Mouse (Mus musculus): ENCODE results near the gene Zfyve1. TPM values are rescaled to one million over a fixed set of nuclear protein-coding genes. Genes with fewer than 3 reads are reported as not detected.

Gene Zfyve1
- polyA plus RNA-seq, 1 experiment from 2014 or later: 16.2 TPM

DNA sequence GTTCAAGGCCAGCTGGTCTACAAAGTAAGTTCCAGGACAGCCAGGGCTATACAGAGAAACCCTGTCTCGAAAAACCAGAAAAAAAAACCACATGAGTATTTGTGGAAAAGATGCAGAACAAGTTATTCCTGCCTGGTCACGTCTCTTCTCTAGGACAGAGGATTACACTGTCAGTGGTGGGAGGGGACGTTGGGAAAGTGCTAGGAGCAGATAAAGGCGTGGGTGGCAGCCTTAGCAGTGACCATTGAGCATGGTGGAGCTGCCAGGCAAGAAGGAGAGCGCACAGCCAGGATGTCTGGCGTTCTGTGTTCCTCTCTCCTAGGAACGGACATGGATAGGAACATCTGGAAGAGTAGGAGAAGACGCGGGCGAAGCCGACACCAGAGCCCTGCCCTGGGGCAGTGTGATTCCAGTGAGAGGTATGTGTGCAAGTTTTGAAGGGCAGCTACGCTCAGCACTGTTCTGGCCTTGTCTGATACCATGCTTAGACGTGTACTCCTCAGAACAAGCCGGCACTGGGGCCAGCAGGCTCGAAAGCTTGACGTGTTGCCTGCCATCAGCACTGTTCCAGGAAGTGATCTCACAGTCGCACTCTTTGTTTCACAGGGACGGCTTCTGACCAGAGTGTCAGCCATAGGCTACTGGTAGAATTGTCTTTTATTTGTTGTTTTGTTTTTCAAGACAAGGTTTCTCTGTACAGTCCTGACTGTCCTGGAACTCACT is 71.0 kb downstream of the Zfyve1 start:
- no peaks in the 10 kb centered on the region for H3K36me3 ChIP-seq (ENCODE audit: control insufficient read depth, insufficient read depth, low read length)
- 79% methylated on average over 18 of the region's 18 CpGs for WGBS
- H3K27ac ChIP-seq (replicated peaks; ENCODE audit: low read depth, low read length): no peak overlapping the region
- DNase-seq (ENCODE audit: low spot score): no peak
- no peak for ATAC-seq (ENCODE audit: insufficient number of reproducible peaks, low FRiP score, low TSS enrichment, low read depth)
- no peaks in the 10 kb centered on the region for H3K27me3 ChIP-seq (ENCODE audit: control insufficient read depth, insufficient read depth, low read length)
- no peak overlapping the region for H3K4me3 ChIP-seq (ENCODE audit: low read depth, low read length)
- H3K4me2 ChIP-seq (ENCODE audit: low read depth, severe bottlenecking): no peak overlapping the region
- no peaks in the 10 kb centered on the region for H3K9me3 ChIP-seq (ENCODE audit: control insufficient read depth, low read length)
- H3K4me1 ChIP-seq (ENCODE audit: control insufficient read depth, insufficient read depth, low read length): no peaks in the 10 kb centered on the region
- no peak overlapping the region for H3K9ac ChIP-seq (ENCODE audit: low read length)

DNA sequence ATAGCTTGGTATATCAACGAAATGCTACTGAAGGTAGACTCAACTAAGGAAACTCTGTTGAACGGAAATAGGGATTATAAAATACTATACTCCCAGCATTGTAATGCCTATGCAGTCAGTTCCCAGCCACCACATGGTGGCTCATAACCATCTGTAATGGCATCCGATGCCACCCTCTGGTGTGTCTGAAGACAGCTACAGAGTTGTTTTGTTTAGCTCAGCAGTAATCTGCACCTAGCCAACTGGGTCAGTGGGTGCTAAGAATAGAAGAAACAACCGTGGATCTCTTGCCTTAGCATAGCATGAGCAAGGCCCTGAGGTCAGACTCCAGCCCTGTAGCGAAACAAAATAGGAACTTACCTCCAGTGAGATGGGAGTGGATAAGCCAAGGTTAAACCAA is 72.7 kb downstream of the Zfyve1 start:
- Histone ChIP-seq H3K9ac (ENCODE audit: low read length) (no peak overlapping the region), H3K4me1 (ENCODE audit: control insufficient read depth, insufficient read depth, low read length) (no peaks in the 10 kb centered on the region), H3K27me3 (ENCODE audit: control insufficient read depth, insufficient read depth, low read length) (no peaks in the 10 kb centered on the region), H3K9me3 (ENCODE audit: control insufficient read depth, low read length) (no peaks in the 10 kb centered on the region), H3K4me2 (ENCODE audit: low read depth, severe bottlenecking) (no peak overlapping the region), H3K4me3 (ENCODE audit: low read depth, low read length) (no peak overlapping the region), H3K36me3 (ENCODE audit: control insufficient read depth, insufficient read depth, low read length) (no peaks in the 10 kb centered on the region), H3K27ac (replicated peaks; ENCODE audit: low read depth, low read length) (no peak overlapping the region)
- DNase-seq (ENCODE audit: low spot score) (no peak), ATAC-seq (ENCODE audit: insufficient number of reproducible peaks, low FRiP score, low TSS enrichment, low read depth) (no peak)
- 86% methylated on average over 5 of the region's 5 CpGs for WGBS

DNA sequence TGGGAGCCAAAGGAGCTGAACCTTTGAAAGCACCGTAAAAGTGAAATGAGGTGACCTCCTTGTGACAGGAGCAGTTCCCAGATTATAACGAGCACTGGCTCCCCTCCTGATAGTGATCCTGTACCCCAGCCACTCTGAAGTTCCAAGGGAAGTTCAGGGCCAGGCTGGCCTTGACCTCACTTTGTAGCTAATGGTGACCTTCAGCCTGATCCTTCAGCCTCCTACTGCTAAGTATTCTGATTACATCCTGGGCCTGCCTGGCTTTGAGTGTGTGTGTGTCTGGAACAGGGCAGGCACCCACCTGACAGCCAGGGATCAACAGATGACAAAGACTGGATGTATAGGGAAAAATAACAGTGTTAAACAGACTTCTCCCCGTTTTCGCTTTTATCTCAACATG is 73.1 kb downstream of the Zfyve1 start:
- 55% methylated on average over 4 of the region's 4 CpGs for WGBS
- Histone ChIP-seq H3K9ac (ENCODE audit: low read length) (no peak overlapping the region), H3K4me2 (ENCODE audit: low read depth, severe bottlenecking) (no peak overlapping the region), H3K4me3 (ENCODE audit: low read depth, low read length) (no peak overlapping the region), H3K9me3 (ENCODE audit: control insufficient read depth, low read length) (no peaks in the 10 kb centered on the region), H3K36me3 (ENCODE audit: control insufficient read depth, insufficient read depth, low read length) (no peaks in the 10 kb centered on the region), H3K27ac (replicated peaks; ENCODE audit: low read depth, low read length) (no peak overlapping the region), H3K4me1 (ENCODE audit: control insufficient read depth, insufficient read depth, low read length) (no peaks in the 10 kb centered on the region), H3K27me3 (ENCODE audit: control insufficient read depth, insufficient read depth, low read length) (no peaks in the 10 kb centered on the region)
- DNase-seq (ENCODE audit: low spot score) (no peak), ATAC-seq (ENCODE audit: insufficient number of reproducible peaks, low FRiP score, low TSS enrichment, low read depth) (no peak)

DNA sequence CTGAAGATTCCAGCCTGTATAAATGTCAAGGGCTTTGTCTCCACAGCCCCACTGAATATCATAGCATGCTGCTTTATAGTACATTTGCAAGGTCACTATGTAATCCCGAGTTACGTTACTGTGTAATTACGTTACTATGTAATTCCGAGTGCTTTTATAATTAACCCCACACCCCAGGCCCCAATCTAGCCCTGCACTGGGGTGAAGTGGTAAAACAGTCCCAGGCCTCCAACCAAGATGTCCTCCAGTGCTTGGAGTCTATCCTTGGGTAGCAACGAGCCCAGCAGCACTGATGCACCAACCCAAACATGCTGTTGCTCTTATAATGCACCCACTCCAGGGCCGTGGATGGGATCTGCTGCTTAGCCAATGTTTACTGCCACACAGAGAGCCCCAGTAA is 74.0 kb downstream of the Zfyve1 start:
- ATAC-seq (ENCODE audit: insufficient number of reproducible peaks, low FRiP score, low TSS enrichment, low read depth) (no peak), DNase-seq (ENCODE audit: low spot score) (no peak)
- H3K4me1 ChIP-seq (ENCODE audit: control insufficient read depth, insufficient read depth, low read length): no peaks in the 10 kb centered on the region
- H3K36me3 ChIP-seq (ENCODE audit: control insufficient read depth, insufficient read depth, low read length): no peaks in the 10 kb centered on the region
- no peaks in the 10 kb centered on the region for H3K9me3 ChIP-seq (ENCODE audit: control insufficient read depth, low read length)
- no peaks in the 10 kb centered on the region for H3K27me3 ChIP-seq (ENCODE audit: control insufficient read depth, insufficient read depth, low read length)
- 79% methylated on average over 6 of the region's 6 CpGs for WGBS
- no peak overlapping the region for H3K9ac ChIP-seq (ENCODE audit: low read length)
- H3K27ac ChIP-seq (replicated peaks; ENCODE audit: low read depth, low read length): no peak overlapping the region
- no peak overlapping the region for H3K4me3 ChIP-seq (ENCODE audit: low read depth, low read length)
- no peak overlapping the region for H3K4me2 ChIP-seq (ENCODE audit: low read depth, severe bottlenecking)

DNA sequence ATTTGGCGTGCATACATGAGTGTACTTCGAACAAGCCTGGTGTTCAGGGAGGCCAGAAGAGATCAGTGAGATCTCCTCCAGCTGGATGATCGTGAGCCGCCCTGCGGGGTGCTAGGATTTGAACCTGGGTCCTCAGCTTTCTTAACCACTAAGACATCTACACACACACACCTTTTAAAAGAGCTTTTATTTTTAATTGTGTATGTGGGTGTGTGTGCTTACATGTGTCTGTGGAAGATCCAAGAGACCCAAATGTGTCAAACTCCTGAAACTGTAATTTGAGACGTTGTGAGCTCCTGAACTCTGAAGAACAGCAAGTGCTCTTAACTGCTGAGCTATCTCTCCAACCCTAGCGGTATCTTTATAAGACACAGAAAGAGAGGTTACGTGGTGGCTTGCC is 75.9 kb downstream of the Zfyve1 start:
- DNase-seq (ENCODE audit: low spot score) (no peak), ATAC-seq (ENCODE audit: insufficient number of reproducible peaks, low FRiP score, low TSS enrichment, low read depth) (no peak)
- H3K9ac ChIP-seq (ENCODE audit: low read length): no peak overlapping the region

DNA sequence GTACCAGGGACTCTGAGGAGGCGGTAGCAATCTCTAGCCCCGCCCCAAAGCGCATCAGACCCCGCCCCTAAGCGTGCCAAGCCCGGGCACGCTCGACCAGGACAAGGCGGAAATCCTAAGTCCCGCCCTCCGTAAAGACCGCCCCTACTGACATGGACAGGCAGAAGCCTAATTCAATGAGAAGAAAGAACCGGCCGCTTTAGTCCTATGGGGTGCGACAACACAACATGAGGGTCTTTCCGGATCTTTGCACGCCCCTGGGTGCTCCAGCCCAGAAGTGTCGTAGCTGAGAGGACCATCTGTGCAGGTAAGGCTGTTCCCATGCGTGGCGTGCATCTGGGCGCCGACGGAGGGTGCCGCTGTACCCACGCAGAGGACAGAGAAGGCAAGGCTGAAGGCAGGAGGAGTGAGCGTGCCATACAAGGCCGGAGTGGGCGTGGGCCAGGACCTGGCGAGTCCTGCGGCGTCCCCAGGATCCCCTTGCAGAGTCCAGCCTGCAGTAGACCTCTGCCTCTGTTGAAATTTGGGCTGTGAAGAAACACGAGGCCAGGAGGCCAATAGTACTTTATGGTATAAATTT is 76.6 kb downstream of the Zfyve1 start, which contains the start of gene Dcaf4:
Gene Dcaf4 (plus strand): TSS at position 156 of the 580 bp plus-strand sequence.
- Histone ChIP-seq H3K27ac (replicated peaks; ENCODE audit: low read depth, low read length) (no peak within 1 kb of the TSS), H3K9ac (ENCODE audit: low read length) (peak within 1 kb of the TSS; percentile 65), H3K4me3 (ENCODE audit: low read depth, low read length) (peak within 1 kb of the TSS; percentile 67), H3K4me2 (ENCODE audit: low read depth, severe bottlenecking) (peak within 1 kb of the TSS; percentile 68), H3K9me3 (ENCODE audit: control insufficient read depth, low read length) (no peaks in the 10 kb centered on the region), H3K4me1 (ENCODE audit: control insufficient read depth, insufficient read depth, low read length) (no peaks in the 10 kb centered on the region), H3K27me3 (ENCODE audit: control insufficient read depth, insufficient read depth, low read length) (no peaks in the 10 kb centered on the region), H3K36me3 (ENCODE audit: control insufficient read depth, insufficient read depth, low read length) (no peaks in the 10 kb centered on the region)
- DNase-seq (ENCODE audit: low spot score): peak; percentile 96
- under 1% methylated on average over 32 of the region's 32 CpGs for WGBS
- peak; percentile 98 for ATAC-seq (ENCODE audit: insufficient number of reproducible peaks, low FRiP score, low TSS enrichment, low read depth)

More for the DNA sequence above, 75.9 kb downstream of the Zfyve1 start:
- peak overlapping the region; percentile 67 for H3K4me3 ChIP-seq (ENCODE audit: low read depth, low read length)
- H3K27ac ChIP-seq (replicated peaks; ENCODE audit: low read depth, low read length): no peak overlapping the region
- no peaks in the 10 kb centered on the region for H3K36me3 ChIP-seq (ENCODE audit: control insufficient read depth, insufficient read depth, low read length)
- H3K9me3 ChIP-seq (ENCODE audit: control insufficient read depth, low read length): no peaks in the 10 kb centered on the region
- peak overlapping the region; percentile 68; the same call in 1 of the 2 replicates for H3K4me2 ChIP-seq (ENCODE audit: low read depth, severe bottlenecking)
- WGBS: 49% methylated on average over 8 of the region's 8 CpGs
- H3K4me1 ChIP-seq (ENCODE audit: control insufficient read depth, insufficient read depth, low read length): no peaks in the 10 kb centered on the region
- H3K27me3 ChIP-seq (ENCODE audit: control insufficient read depth, insufficient read depth, low read length): no peaks in the 10 kb centered on the region

DNA sequence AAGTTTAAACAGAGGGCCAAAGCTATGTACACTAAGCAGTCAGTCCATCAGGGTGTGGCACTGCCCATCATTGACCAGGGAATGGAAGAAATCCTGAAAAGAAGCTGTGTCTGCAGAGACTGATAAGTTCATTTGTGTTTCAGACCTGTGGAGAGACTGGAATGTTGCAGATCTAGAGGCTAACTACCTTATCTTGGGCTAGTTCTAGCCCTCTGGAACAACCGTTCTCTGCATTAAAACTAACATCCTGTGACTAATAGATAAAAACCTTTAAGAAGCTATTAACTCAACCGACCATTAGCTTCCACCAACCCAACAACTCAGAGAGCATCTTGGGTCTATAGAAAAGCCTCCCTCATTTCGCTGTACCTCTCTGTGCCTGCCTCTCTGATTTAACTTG is 79.4 kb downstream of the Zfyve1 start:
- Histone ChIP-seq H3K9ac (ENCODE audit: low read length) (no peak overlapping the region), H3K4me3 (ENCODE audit: low read depth, low read length) (no peak overlapping the region), H3K36me3 (ENCODE audit: control insufficient read depth, insufficient read depth, low read length) (no peaks in the 10 kb centered on the region), H3K4me2 (ENCODE audit: low read depth, severe bottlenecking) (no peak overlapping the region), H3K27me3 (ENCODE audit: control insufficient read depth, insufficient read depth, low read length) (no peaks in the 10 kb centered on the region), H3K9me3 (ENCODE audit: control insufficient read depth, low read length) (no peaks in the 10 kb centered on the region), H3K4me1 (ENCODE audit: control insufficient read depth, insufficient read depth, low read length) (0 out of 2 replicates have a peak, but pooled peaks cover 2% of the 10 kb centered on the region), H3K27ac (replicated peaks; ENCODE audit: low read depth, low read length) (no peak overlapping the region)
- 85% methylated on average over 3 of the region's 3 CpGs for WGBS
- ATAC-seq (ENCODE audit: insufficient number of reproducible peaks, low FRiP score, low TSS enrichment, low read depth) (no peak), DNase-seq (ENCODE audit: low spot score) (no peak)

DNA sequence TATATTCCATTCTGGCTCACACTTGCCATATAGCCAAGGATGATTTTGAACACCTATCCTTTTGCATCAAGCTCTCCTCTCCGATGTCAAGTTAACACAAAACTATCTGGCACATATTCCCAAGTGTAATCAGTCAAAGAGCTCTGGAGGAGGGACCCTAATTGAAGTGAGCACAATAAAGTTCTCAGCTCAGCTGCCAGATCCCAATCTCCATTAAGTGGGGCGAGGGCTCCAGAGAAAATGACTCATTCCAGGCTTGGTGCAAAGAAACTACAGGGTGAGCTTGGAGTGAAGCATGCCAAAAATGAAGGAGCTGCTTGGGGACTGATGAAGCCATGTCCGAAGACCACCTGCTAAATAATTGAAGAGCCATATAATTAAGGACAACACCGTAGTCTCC is 82.8 kb downstream of the Zfyve1 start:
- H3K9ac ChIP-seq (ENCODE audit: low read length): no peak overlapping the region
- H3K9me3 ChIP-seq (ENCODE audit: control insufficient read depth, low read length): no peaks in the 10 kb centered on the region
- no peak overlapping the region for H3K4me2 ChIP-seq (ENCODE audit: low read depth, severe bottlenecking)
- 50% methylated on average over 4 of the region's 4 CpGs for WGBS
- 0 out of 2 replicates have a peak, but pooled peaks cover 2% of the 10 kb centered on the region for H3K4me1 ChIP-seq (ENCODE audit: control insufficient read depth, insufficient read depth, low read length)
- H3K36me3 ChIP-seq (ENCODE audit: control insufficient read depth, insufficient read depth, low read length): no peaks in the 10 kb centered on the region
- ATAC-seq (ENCODE audit: insufficient number of reproducible peaks, low FRiP score, low TSS enrichment, low read depth): no peak
- no peak for DNase-seq (ENCODE audit: low spot score)
- no peak overlapping the region for H3K27ac ChIP-seq (replicated peaks; ENCODE audit: low read depth, low read length)
- no peak overlapping the region for H3K4me3 ChIP-seq (ENCODE audit: low read depth, low read length)
- no peaks in the 10 kb centered on the region for H3K27me3 ChIP-seq (ENCODE audit: control insufficient read depth, insufficient read depth, low read length)

Measured in limb, embryonic 11.5 days (tissue).